In genomic region chr10:110919531-110920343, GRCm38 (mm10) we compare ENCODE assay signal across 8 mouse cellular contexts. TPM values are rescaled to one million over a fixed set of nuclear protein-coding genes. Genes with fewer than 3 reads are reported as not detected.
DNase-seq lines count a peak whose midpoint lies in the region; ATAC-seq and TF ChIP-seq lines count a peak whose summit lies in the region.

TSS of gene Csrp2 (plus strand) at chr10:110919789.

- ATAC-seq in cerebellum, adult (ENCODE audit: insufficient number of reproducible peaks, low FRiP score, low TSS enrichment) = peak; percentile 86
- peak; percentile 94 for ATAC-seq in forebrain, embryonic 13.5 days
- peak; percentile 95 for ATAC-seq in lung, embryonic 14.5 days (ENCODE audit: insufficient read depth)
- peak; percentile 80 for ATAC-seq in neutrophil, adult 5-6 weeks (ENCODE audit: extremely low read depth, insufficient number of reproducible peaks, low FRiP score, poor library complexity, severe bottlenecking)

- in situ Hi-C loops in ES-E14 (cut with MboI; ENCODE audit: low sequenced_read_pairs in 2 of 2, unreplicated experiment in 2 of 2) = no loop called here

- H3K4me3 ChIP-seq in ES-E14 (ENCODE audit: insufficient read depth in 1 of 2, low read depth in 1 of 2, low read length in 2 of 2, poor library complexity in 1 of 2, severe bottlenecking in 1 of 2) = peak within 1 kb of the TSS; percentile 77 to 86
- peak within 1 kb of the TSS; percentile 71 for H3K4me3 ChIP-seq in forebrain, embryonic 13.5 days
- H3K4me3 ChIP-seq in lung, embryonic 14.5 days (ENCODE audit: low read depth, low read length) = peak within 1 kb of the TSS; percentile 67
- peak within 1 kb of the TSS; percentile 54 for H3K4me3 ChIP-seq in thymus, adult 2 months (ENCODE audit: control insufficient read depth, insufficient read depth, low read length)

- H3K27ac ChIP-seq in ES-E14 (ENCODE audit: insufficient read depth, low read depth, low read length, poor library complexity, severe bottlenecking) = peak within 1 kb of the TSS; percentile 82
- peak within 1 kb of the TSS; percentile 73 for H3K27ac ChIP-seq in forebrain, embryonic 13.5 days
- H3K27ac ChIP-seq in lung, embryonic 14.5 days (ENCODE audit: low read depth) = peak within 1 kb of the TSS; percentile 97
- no peak within 1 kb of the TSS for H3K27ac ChIP-seq in thymus, adult 2 months (ENCODE audit: control insufficient read depth, insufficient read depth, low read length)

- no peak for TF ChIP-seq CTCF in lung, embryonic 14.5 days (IDR thresholded peaks at IDR 0.05; ENCODE audit: low read depth)
- TF ChIP-seq CTCF in thymus, adult 2 months (IDR thresholded peaks at IDR 0.05; ENCODE audit: borderline replicate concordance, control insufficient read depth, extremely low read depth, insufficient read depth, low read length, poor library complexity) = no peak

- peak; percentile 16; the same call in 1 of the 2 replicates for TF ChIP-seq POLR2A in thymus, adult 2 months (IDR thresholded peaks at IDR 0.05; ENCODE audit: control insufficient read depth, extremely low read depth, insufficient read depth, low read length, poor library complexity)

- H3K4me1 ChIP-seq in ES-E14 (ENCODE audit: control insufficient read depth in 2 of 2, insufficient read depth in 2 of 2, low read length in 2 of 2, poor library complexity in 1 of 2) = peaks cover 4 to 5% of the 10 kb centered on the region in 2 experiments
- H3K4me1 ChIP-seq in forebrain, embryonic 13.5 days = peaks cover 38% of the 10 kb centered on the region
- 0 out of 2 replicates have a peak, but pooled peaks cover 9% of the 10 kb centered on the region for H3K4me1 ChIP-seq in lung, embryonic 14.5 days (ENCODE audit: insufficient read depth)
- peaks cover 12% of the 10 kb centered on the region for H3K4me1 ChIP-seq in thymus, adult 2 months (replicated peaks; ENCODE audit: control insufficient read depth, insufficient read depth, low read length)

- peak within 1 kb of the TSS; percentile 91 for H3K4me2 ChIP-seq in forebrain, embryonic 13.5 days
- peak within 1 kb of the TSS; percentile 88 for H3K4me2 ChIP-seq in lung, embryonic 14.5 days

- DNase-seq in ES-E14 (ENCODE audit: low read depth, low spot score) = peak; percentile 90
- DNase-seq in heart, postnatal 10 days = peak; percentile 94
- DNase-seq in kidney, postnatal 4 days = peak; percentile 92 to 96
- DNase-seq in lung, embryonic 14.5 days = peak; percentile 99
- DNase-seq in thymus, adult 2 months = peak; percentile 60

- 0 out of 2 replicates have a peak, but pooled peaks cover 2% of the 10 kb centered on the region for H3K9me3 ChIP-seq in ES-E14 (ENCODE audit: control insufficient read depth, insufficient read depth, low read depth, low read length)
- no peaks in the 10 kb centered on the region for H3K9me3 ChIP-seq in forebrain, embryonic 13.5 days (replicated peaks)
- no peaks in the 10 kb centered on the region for H3K9me3 ChIP-seq in lung, embryonic 14.5 days (ENCODE audit: low read depth, low read length)

- H3K36me3 ChIP-seq in ES-E14 (ENCODE audit: control insufficient read depth, insufficient read depth, low read length, poor library complexity, severe bottlenecking) = peaks cover 3% of the 10 kb centered on the region; the same call in 1 of the 2 replicates
- H3K36me3 ChIP-seq in forebrain, embryonic 13.5 days (ENCODE audit: poor library complexity, severe bottlenecking) = no peaks in the 10 kb centered on the region
- no peaks in the 10 kb centered on the region for H3K36me3 ChIP-seq in lung, embryonic 14.5 days (ENCODE audit: insufficient read depth)
- no peaks in the 10 kb centered on the region for H3K36me3 ChIP-seq in thymus, adult 2 months (ENCODE audit: control insufficient read depth, insufficient read depth, low read length)

- intact Hi-C loops in heart, postnatal 10 days (cut with DNase I) = no loop called here

- H3K9ac ChIP-seq in ES-E14 (ENCODE audit: insufficient read depth, low read depth, low read length, poor library complexity, severe bottlenecking) = peak within 1 kb of the TSS; percentile 78
- peak within 1 kb of the TSS; percentile 86 for H3K9ac ChIP-seq in forebrain, embryonic 13.5 days
- H3K9ac ChIP-seq in lung, embryonic 14.5 days = peak within 1 kb of the TSS; percentile 73

- H3K27me3 ChIP-seq in forebrain, embryonic 13.5 days = no peaks in the 10 kb centered on the region
- no peaks in the 10 kb centered on the region for H3K27me3 ChIP-seq in lung, embryonic 14.5 days (ENCODE audit: insufficient read depth, low read length)
- peaks cover 5% of the 10 kb centered on the region; the same call in 1 of the 2 replicates for H3K27me3 ChIP-seq in thymus, adult 2 months (ENCODE audit: control insufficient read depth, insufficient read depth, low read length)

- under 1% methylated on average over 65 of the region's 67 CpGs for WGBS in forebrain, embryonic 13.5 days
- under 1% methylated on average over 67 of the region's 67 CpGs for WGBS in lung, embryonic 14.5 days
- under 1% methylated on average over 67 of the region's 67 CpGs for WGBS in thymus, adult 2 months

TF ChIP-seq in ES-E14, 5 proteins besides CTCF, POLR2A, EP300 and RAD21:
- TF ChIP-seq HCFC1 (IDR thresholded peaks at IDR 0.05; ENCODE audit: borderline replicate concordance, insufficient read depth, low read length) (no peak), CHD2 (IDR thresholded peaks at IDR 0.05; ENCODE audit: low read depth, low read length) (no peak), ZC3H11A (IDR thresholded peaks at IDR 0.05; ENCODE audit: borderline replicate concordance, low read depth, low read length) (no peak), ZNF384 (IDR thresholded peaks at IDR 0.05; ENCODE audit: low read depth, low read length) (no peak), MAFK (IDR thresholded peaks at IDR 0.05; ENCODE audit: insufficient read depth, low read depth, low read length) (no peak)

RNA-seq across cellular contexts. Expression of gene Csrp2, which starts in this region (rescaled TPM):
- total RNA-seq in ES-E14 (2012; rRNA removed) = 252 and 292 TPM in 2 replicates
- polyA plus RNA-seq in forebrain, embryonic 13.5 days (2015; fragmentation: Nextera tagmentation; extraction: Ambion mirVana) = 152 and 159 TPM in 2 replicates
- total RNA-seq in heart, postnatal 10 days (2021) = 100 to 1,000 TPM; 155 to 161 TPM
- polyA plus RNA-seq in lung, embryonic 14.5 days (2014; fragmentation: Nextera tagmentation; extraction: Ambion mirVana) = 154 and 172 TPM in 2 replicates
- total RNA-seq in neutrophil, adult 5-6 weeks (2017) = 24.8 and 36.5 TPM in 2 replicates
- polyA plus RNA-seq in thymus, adult 2 months (2012; rRNA removed) = 10.9 and 16.3 TPM in 2 replicates
